Mouse (Mus musculus) spleen, adult 18-20 months (tissue): ENCODE results near the gene St6galnac1.
"Not testable (repeated sequence)": the region's sequence is repeated elsewhere in the genome, so short reads cannot be mapped to it uniquely, and the experiment has no call there.

Experiments used
- DNase-seq, 2 experiments: peaks; one replicate each; pipeline ENCODE4 v3.0.0; 2022; ENCODE audit warnings: mixed read lengths in 2 of 2

St6galnac1 gene

GRCm38 (mm10) chr11:116807116-116807515 lies 31.8 kb upstream of the St6galnac1 start:
- no peak for DNase-seq

- DNase-seq: no peak
Measured at GRCm38 (mm10) chr11:116806136-116807071, 31.1 kb upstream of the St6galnac1 start.

DNA sequence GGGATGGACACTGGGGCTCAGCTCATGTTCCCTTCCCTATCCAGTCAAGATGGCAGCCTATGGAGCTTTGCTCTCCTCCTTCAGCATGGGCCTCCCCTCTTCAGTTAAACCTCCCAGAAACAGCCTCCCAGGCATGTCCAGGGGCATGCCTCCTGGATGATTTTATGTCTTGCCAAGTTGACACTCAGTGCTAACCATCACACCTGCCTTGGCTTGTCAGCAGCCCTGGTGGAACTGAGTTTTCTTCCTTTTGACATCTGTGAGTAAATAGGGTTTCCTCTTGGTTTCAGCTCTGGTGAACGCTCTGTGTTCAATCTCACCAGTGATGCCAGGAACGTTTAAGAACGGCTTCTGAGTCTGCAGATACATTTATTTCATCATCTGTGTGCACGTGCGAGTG lies 27.4 kb upstream of the St6galnac1 start:
- no peak for DNase-seq

- no peak for DNase-seq
Measured at GRCm38 (mm10) chr11:116801106-116801505, 25.8 kb upstream of the St6galnac1 start.

DNA sequence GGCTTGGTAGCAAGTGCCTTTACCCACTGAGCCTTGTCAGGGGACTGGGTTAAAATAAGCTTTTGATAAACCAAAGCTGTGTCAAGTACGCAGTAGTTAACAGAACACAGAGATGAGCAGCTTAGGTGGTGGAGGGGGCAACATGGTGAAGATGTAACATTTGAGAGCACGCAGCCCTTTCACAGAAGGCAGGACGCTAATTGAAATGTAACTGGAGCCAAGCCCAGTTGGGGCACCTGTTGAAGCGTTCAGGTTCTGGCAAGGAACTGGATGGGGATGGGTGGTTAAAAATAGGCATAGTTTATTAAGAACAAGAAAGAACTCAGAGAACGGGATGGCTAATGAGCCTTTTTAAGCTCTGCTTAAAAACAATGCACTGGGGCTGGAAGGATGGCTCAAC lies 24.1 kb upstream of the St6galnac1 start:
- DNase-seq: no peak

DNA sequence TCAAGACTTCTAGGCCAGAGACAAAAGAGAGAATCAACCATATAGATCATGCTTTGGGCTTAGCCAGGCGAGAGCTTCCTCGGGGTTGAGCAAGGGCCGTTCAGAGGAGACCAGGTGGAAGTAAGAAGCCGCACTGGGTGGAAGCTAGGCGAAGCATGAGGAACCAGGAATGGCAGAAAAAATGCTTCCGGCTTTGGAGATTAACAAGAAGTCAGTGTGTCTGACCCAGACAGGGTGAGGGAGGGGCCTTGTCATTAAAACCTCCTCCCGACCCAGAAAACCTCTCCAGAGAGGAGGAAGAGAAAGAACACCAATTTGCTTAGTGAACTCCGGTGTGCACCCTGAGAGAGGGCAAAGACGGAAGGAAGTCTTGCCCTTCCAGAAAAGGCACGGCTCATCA lies 8.9 kb upstream of the St6galnac1 start:
- DNase-seq: no peak

DNA sequence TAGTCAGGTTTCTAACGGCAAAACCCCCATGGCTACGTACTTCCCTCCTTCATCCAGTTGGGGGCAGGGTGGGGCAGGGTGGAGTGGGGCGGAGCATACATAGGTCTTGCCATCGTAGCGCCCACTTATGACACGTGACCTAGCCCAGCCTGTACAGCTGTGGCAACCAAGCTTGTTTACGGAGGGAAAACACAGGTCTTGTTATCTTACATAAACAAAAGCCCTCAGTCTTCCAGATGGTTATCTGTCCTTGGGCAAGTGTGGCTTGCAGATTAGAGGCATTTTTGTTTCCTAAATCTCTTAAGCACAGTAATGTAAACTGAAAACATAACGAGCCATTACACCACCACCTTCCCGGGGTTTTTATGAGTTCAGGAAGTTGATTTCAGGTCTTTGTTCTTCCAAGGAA lies 7.4 kb upstream of the St6galnac1 start:
- peak; percentile 33 to 49 for DNase-seq

GRCm38 (mm10) chr11:116773205-116773604 lies 2.1 kb downstream of the St6galnac1 start:
- no peak for DNase-seq

DNA sequence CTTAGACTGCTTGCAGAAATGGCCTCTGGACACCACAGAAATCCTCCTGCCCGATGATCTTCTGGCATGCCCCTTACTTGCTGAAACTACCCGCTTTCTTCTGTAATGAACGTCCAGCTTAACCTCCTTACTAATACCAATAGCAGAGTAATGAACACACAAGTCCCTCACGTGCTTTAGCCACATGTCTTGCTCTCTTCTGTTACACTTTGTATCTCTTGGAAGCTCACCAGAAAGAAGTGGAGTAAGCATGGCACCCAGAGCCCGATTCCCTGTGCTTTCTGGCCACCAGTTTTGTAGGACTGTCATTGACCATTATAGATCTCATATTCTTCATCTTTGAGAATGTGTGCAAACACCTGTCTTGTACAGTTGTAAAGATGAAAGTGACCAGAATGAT lies 5.4 kb downstream of the St6galnac1 start:
- no peak for DNase-seq

DNA sequence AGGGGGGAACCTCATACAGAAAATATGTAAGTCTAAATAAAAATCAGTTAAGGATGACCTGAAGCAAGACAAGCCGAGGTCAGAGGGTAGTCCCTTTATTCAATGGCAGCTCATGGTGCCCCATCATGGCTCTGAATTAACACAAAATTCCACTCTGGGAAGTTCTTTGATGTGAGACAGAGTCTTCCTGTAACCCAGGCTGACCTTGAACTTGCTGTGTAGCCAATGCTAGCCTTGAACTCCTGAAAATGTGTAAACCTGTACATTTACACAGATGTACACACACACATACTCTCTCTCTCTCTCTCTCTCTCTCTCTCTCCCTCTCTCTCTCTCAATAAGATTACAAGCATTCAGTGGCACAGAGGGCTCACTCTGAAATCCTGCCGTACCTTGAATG lies 10.4 kb downstream of the St6galnac1 start:
- no peak for DNase-seq

DNA sequence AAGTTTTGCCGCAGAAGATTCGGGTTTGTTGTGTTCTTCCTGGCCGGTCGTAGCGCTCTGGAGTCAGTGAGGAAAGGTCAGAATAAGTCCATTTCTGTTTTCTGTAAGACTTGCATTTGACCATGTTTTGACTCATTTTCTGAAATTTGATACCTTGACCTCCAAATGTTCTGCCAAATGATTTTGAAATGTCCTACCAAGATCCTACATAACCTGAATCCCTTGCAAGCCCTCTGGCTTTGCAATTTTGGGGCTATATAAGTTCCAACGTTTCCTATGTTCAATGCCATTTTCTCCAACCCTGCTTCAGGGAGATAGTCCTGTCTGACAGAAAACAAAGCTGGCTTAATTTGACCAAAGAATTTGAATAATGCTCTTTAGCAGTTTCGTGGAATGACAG lies 11.0 kb downstream of the St6galnac1 start:
- DNase-seq: no peak

GRCm38 (mm10) chr11:116755191-116755590 lies 20.1 kb downstream of the St6galnac1 start:
- no peak for DNase-seq

DNA sequence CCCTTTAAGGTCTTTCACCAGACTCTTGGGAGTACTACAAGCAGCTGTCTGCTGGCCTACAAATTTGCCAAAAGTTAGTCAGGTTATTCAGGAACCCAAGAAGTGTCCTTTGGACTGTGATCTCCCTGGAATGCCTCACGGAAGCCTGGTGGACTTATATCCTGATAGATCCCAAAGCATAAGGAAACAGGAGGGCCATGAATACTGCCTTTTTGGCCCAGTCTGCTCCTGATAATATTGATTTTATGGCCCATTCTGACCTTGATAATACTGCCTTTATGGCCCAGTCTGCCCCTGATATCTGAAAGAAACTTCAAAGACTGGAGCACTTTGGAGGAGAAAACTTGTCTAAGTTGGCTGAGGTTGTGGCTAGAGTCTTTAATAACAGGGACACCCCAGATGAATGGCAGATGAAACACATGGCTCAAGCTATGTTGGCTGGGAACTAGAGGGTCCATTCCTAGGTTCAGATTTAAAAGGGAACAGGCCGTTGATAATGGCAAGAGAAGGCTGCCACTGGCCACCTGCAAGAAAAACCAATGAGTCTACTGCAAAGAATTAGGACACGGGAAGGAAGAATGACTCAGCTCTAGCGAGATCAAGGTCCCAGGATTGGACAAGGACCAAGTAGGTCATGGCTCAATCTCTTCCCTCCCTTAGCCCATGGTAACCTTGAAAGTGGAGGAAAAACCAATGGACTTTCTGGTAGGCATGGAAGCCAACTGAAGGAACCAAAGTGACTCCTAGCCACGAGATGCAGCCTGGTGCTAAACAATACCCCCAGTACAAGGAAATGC lies 21.4 kb downstream of the St6galnac1 start:
- no peak for DNase-seq

DNA sequence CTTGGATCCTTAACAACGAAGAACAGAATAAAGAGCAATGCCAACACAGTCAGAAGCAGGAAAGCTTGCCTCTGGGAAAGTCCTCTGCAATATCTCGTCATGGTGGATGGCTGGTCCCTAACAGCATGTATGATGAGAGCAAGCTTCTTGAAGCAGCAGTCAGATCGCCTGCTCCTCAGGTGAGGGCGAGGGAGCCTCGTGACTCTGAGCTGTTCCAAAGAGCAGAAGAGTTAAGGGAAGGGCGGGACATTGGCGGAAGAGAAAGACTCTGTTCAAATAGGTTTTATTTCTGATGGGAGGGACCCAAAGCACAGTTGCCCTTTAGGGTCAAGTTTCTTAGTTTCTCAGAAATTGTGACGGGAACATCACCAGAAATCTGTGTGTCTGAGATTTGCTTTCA lies 25.6 kb downstream of the St6galnac1 start:
- DNase-seq: no peak

- DNase-seq: not testable (repeated sequence)
Measured at GRCm38 (mm10) chr11:116748692-116749091, 26.6 kb downstream of the St6galnac1 start.

- not testable (repeated sequence) for DNase-seq
Measured at GRCm38 (mm10) chr11:116746822-116747221, 28.5 kb downstream of the St6galnac1 start.

- not testable (repeated sequence) for DNase-seq
Measured at GRCm38 (mm10) chr11:116745457-116745856, 29.9 kb downstream of the St6galnac1 start.

DNA sequence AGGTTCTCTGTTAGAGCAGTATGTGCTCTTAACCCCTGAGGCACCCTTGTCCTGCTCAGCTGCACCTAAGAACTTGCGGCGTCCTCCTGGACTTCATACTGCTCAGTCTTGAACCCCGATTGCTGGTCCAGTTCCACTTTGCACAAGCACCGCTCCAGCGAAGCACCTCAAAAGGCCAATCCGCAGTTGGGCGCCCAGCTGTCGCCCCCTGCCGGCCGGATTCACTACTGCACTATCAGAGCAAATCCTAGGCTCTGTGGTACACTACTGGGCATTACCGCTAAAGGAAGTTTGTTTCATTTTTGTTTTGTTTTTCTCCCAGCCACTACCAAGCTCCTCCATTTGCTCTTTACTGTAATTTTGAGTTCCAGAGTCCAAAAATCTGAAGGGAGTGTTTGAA lies 36.9 kb downstream of the St6galnac1 start:
- DNase-seq: no peak

DNA sequence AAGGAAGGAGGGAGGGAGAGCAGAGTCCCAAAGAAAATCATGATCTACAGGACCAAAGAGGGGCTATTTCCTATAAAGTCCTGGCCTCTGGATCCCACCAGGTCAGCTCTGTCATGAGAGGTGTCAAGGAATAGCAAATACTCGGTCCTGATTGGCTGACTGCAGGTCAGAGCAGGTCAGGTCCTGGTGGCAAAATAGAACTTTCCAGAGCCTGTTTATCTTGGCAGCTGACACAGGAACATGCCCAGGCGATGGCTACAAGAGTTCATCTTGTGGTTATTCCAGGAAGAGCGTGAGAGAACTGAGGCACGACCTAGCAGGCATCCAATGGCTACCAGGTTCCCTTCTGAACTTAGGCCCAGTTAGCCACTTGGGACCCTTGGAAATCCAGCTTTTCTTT lies 42.8 kb downstream of the St6galnac1 start:
- DNase-seq: no peak

DNA sequence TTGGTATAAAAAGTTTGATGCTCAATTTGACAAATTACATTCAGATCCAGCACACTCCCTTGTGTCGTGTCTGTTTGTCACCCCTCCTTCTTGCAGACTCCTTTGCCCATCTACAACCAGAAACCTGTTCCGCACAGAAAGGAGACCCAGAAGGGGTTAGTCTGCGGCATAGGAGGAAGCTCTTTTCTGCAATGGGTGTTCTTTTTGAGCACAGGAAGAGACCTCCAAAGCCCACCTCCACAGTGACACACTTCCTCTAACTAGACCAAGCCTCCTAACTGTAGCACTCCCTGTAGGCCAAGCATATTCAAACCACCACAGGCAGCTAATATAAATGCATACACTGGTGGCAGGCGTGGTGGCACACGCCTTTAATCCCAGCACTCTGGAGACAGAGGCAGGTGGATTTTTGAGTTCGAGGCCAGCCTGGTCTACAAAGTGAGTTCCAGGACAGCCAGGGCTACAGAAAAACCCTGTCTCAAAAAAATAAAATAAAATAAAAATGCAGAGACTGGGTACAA lies 44.2 kb downstream of the St6galnac1 start:
- not testable (repeated sequence) for DNase-seq

GRCm38 (mm10) chr11:116729276-116730008 lies 45.9 kb downstream of the St6galnac1 start:
- no peak for DNase-seq

GRCm38 (mm10) chr11:116726156-116726555 lies 49.2 kb downstream of the St6galnac1 start:
- DNase-seq: no peak
